Mouse (Mus musculus) intestine, embryonic 16.5 days (tissue): ENCODE measurements around the gene Vps13d. TPM values are rescaled to one million over a fixed set of nuclear protein-coding genes. Genes with fewer than 3 reads are reported as not detected.

Experiments used
- ATAC-seq: fragments of 200-750 bp; cut with Nextera tagmentation; 2 replicates; pipeline ENCODE4 v1.8.0; 2017; ENCODE audit warnings: moderate TSS enrichment, moderate library complexity
- H3K27ac ChIP-seq: fragments of 300-500 bp; sonication (generic); 2 replicates; pipeline ENCODE4 v1.5.1; 2014; ENCODE audit warnings: mild to moderate bottlenecking, low read length
- H3K27me3 ChIP-seq: fragments of 300-500 bp; sonication (generic); replicated peaks from 2 replicates; pipeline ENCODE4 v1.6.1; 2014; ENCODE audit warnings: low read length, control low read depth, mixed read lengths; ENCODE audit not compliant: control insufficient read depth, insufficient read depth
- H3K36me3 ChIP-seq: fragments of 300-500 bp; sonication (generic); 2 replicates; pipeline ENCODE4 v1.6.1; 2014; ENCODE audit warnings: low read length, control low read depth; ENCODE audit not compliant: control insufficient read depth, insufficient read depth
- H3K4me1 ChIP-seq: fragments of 300-500 bp; sonication (generic); 2 replicates; pipeline ENCODE4 v1.6.1; 2014; ENCODE audit warnings: low read length, control low read depth, mixed read lengths; ENCODE audit not compliant: control insufficient read depth, insufficient read depth
- H3K4me2 ChIP-seq: fragments of 300-500 bp; sonication (generic); 2 replicates; pipeline ENCODE4 v1.6.1; 2014; ENCODE audit warnings: low read depth, low read length, control low read depth
- H3K4me3 ChIP-seq: fragments of 300-500 bp; sonication (generic); 2 replicates; pipeline ENCODE4 v1.5.1; 2014; ENCODE audit warnings: mild to moderate bottlenecking, low read length
- H3K9ac ChIP-seq: fragments of 300-500 bp; sonication (generic); 2 replicates; pipeline ENCODE4 v1.6.1; 2014; ENCODE audit warnings: low read depth, low read length
- H3K9me3 ChIP-seq: fragments of 300-500 bp; sonication (generic); 2 replicates; pipeline ENCODE4 v1.6.1; 2016; ENCODE audit warnings: low read length, control low read depth; ENCODE audit not compliant: control insufficient read depth
- WGBS: fragments of 180-500 bp; shearing (Covaris S2); extraction: QIAGEN DNeasy Blood & Tissue Kit; methylation state at CpG from one replicate; pipeline ENCODE4 v1.1.7; 2014; 5-methylcytosine and 5-hydroxymethylcytosine counted together
- polyA plus RNA-seq: library from polyadenylated mRNA; unstranded; fragments of >200 nt; fragmentation: Nextera tagmentation; extraction: Ambion mirVana; gene quantifications from 2 replicates; pipeline ENCODE4 v1.2.1, GENCODE M21; 2015

Vps13d gene
- polyA plus RNA-seq, 1 experiment from 2014 or later, result 11.4 TPM

DNA sequence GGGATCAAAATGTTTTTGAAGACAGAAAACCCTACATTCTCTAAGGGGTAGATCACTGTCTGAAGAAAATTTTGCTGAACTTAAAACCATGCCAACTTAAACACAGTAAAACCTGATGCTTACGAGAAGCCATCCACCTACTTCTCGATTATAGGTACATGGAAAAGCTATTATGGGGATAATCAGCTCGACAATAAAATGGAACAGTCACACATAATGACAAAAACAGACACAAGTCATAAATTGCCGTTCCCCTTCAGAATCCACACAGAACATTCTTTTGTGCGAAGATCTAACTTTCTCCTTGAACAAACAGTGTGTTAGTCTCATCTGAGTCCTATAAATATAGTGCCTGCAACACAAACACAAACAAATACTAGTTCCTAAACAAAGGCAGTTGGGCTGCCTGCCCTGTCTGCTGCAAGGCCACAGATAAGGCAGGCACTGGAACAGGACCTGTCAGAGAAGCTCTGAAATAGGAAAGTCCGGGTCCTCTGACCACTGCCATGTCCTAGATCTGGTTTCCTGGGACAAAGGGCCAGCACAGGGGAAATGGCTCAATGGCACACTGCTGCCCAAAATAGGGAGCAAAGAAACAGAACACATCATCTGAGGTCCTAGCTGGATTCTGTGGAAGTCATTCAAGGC lies 153.5 kb downstream of the Vps13d start:
- 70% methylated on average over 6 of the region's 6 CpGs for WGBS
- ATAC-seq, result no peak

DNA sequence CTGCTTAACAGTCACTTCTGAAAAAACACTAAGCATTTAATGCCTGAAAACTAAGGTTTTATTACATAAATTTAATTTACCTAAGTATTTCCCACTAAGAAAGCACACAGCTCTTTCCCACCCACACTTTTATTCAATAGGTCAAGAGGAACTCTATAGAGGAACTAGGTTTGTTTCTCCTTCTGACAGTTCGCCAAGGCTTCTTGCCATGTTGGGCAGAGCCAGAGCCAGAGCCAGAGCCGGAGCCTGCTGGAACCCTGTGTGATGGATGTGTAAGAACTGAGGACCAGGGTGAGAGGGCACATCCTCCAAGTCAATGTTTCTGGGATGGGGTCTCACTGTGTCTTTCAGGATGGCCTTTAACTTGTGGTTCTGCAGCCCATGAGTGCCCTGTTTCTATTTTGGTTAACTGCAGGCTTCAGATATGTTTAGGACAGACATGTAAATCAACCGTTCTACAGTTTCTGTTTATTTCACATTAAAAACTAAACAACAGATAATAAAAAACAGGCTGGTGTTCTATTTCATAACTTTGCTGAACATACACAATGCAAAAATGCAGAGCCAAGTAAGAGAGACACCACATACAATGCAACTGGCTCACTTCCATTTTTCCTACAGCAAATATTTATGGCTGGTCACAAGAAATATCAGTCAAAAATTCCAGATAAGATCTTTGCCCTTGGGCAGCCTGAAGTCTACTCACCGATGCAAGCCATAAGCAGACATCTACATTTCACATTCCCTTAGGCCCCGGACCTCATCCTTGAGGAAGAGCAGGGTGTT lies 157.0 kb downstream of the Vps13d start:
- H3K27me3 ChIP-seq, result no peaks in the 10 kb centered on the region

More for the DNA sequence above, 153.5 kb downstream of the Vps13d start:
- no peak overlapping the region for H3K9ac ChIP-seq
- peaks cover 11% of the 10 kb centered on the region; the same call in 1 of the 2 replicates for H3K36me3 ChIP-seq
- H3K9me3 ChIP-seq, result no peaks in the 10 kb centered on the region
- peaks cover 16% of the 10 kb centered on the region for H3K4me1 ChIP-seq
- H3K4me3 ChIP-seq, result no peak overlapping the region
- H3K4me2 ChIP-seq, result no peak overlapping the region
- H3K27ac ChIP-seq, result no peak overlapping the region
- no peaks in the 10 kb centered on the region for H3K27me3 ChIP-seq

DNA sequence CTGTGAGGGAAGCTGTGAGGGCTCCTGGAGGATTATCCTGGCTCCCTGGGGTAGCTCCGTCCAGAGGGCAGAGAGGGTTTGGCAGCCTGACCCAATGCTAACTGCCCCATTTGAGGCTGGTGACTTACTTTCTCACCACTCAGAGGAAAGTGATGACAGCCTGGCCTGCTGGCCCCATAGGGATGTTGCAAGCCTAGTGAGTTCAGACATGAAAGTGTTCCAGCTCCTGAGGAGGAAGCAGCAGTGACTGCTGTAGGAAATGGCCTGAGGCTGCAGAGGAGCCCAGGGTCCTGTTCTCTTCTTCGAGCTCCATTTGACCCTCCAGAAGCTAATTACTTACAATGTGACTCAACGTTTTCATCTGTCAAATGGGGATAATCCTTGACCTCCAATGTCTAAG lies 157.8 kb downstream of the Vps13d start:
- Histone ChIP-seq H3K9me3 (no peaks in the 10 kb centered on the region), H3K36me3 (peaks cover 4% of the 10 kb centered on the region; the same call in 1 of the 2 replicates), H3K4me2 (no peak overlapping the region), H3K4me3 (no peak overlapping the region), H3K9ac (no peak overlapping the region), H3K27ac (no peak overlapping the region), H3K4me1 (peaks cover 54% of the 10 kb centered on the region), H3K27me3 (no peaks in the 10 kb centered on the region)
- ATAC-seq, result no peak
- 60% methylated on average over 3 of the region's 3 CpGs for WGBS

More for the DNA sequence above, 157.0 kb downstream of the Vps13d start:
- H3K4me2 ChIP-seq, result no peak overlapping the region
- peaks cover 46% of the 10 kb centered on the region for H3K4me1 ChIP-seq
- no peak for ATAC-seq
- no peaks in the 10 kb centered on the region for H3K9me3 ChIP-seq
- peaks cover 4% of the 10 kb centered on the region; the same call in 1 of the 2 replicates for H3K36me3 ChIP-seq
- no peak overlapping the region for H3K4me3 ChIP-seq
- 59% methylated on average over 5 of the region's 5 CpGs for WGBS
- H3K9ac ChIP-seq, result no peak overlapping the region
- peak overlapping the region; percentile 31; the same call in 1 of the 2 replicates for H3K27ac ChIP-seq

DNA sequence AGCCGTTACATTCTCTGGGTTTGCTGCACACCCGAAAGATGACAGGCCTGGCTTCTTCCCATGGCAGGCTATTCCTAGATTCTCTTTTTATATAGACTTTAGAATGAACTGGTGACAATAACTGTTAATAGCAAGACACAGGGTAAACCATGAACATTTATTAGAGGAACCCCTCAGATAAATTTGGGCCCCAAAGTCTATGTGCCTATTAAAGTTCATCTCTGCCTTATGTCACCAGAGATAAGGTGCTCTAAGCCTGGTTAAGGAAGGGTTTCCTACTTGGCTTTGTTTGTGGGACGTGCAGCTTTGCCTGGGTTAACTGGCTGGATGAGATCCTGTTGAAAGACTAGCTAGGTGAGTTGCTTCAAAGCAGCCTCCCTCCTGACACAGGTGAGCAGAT lies 159.4 kb downstream of the Vps13d start:
- H3K9ac ChIP-seq, result no peak overlapping the region
- no peaks in the 10 kb centered on the region for H3K9me3 ChIP-seq
- ATAC-seq, result no peak
- H3K27me3 ChIP-seq, result no peaks in the 10 kb centered on the region
- no peak overlapping the region for H3K4me3 ChIP-seq
- no peaks in the 10 kb centered on the region for H3K36me3 ChIP-seq
- no peak overlapping the region for H3K4me2 ChIP-seq
- 48% methylated on average over 3 of the region's 3 CpGs for WGBS
- H3K27ac ChIP-seq, result peak overlapping the region; percentile 75; the same call in 1 of the 2 replicates
- peaks cover 62% of the 10 kb centered on the region for H3K4me1 ChIP-seq

DNA sequence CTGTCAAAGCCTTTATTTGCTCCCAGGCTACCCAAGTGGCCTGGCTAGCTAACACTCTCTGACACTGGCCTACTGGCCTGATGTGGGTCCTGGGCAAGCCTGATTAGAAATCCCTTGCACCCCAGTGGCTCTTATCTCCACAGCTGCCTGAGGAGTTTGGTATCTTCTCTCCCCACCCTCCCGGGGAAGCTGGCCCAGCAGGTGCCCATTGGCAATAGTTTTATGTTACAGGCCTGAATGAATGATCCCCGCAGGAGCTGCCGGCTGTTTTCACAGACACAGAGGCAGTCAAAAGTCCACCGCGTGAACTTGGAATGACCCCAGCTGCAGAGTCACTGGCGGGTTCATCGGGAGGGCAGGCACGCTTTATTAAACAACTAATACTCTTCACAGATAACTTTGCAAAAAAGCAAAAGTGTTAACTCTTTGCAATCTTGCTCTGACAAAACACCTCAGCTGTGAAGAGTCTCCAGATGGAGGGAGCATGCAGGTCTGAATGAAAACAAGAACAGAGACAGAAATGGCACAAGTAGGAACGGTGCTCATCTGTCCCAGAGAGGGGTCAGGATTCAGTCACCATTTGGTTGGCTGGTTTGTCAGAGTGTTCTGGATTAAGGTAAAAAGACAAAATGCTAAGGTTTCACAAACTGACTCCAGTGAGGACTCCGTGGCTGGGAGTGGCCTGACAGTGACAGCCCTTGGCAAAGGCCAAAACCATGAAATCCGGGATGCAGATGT lies 160.1 kb downstream of the Vps13d start:
- no peak overlapping the region for H3K4me3 ChIP-seq
- H3K4me2 ChIP-seq, result peak overlapping the region; percentile 13; the same call in 1 of the 2 replicates
- no peaks in the 10 kb centered on the region for H3K27me3 ChIP-seq
- WGBS, result 7% methylated on average over 11 of the region's 11 CpGs
- peak overlapping the region; percentile 75 for H3K27ac ChIP-seq
- H3K36me3 ChIP-seq, result no peaks in the 10 kb centered on the region
- peaks cover 62% of the 10 kb centered on the region for H3K4me1 ChIP-seq
- no peaks in the 10 kb centered on the region for H3K9me3 ChIP-seq
- ATAC-seq, result peak; percentile 81
- no peak overlapping the region for H3K9ac ChIP-seq

DNA sequence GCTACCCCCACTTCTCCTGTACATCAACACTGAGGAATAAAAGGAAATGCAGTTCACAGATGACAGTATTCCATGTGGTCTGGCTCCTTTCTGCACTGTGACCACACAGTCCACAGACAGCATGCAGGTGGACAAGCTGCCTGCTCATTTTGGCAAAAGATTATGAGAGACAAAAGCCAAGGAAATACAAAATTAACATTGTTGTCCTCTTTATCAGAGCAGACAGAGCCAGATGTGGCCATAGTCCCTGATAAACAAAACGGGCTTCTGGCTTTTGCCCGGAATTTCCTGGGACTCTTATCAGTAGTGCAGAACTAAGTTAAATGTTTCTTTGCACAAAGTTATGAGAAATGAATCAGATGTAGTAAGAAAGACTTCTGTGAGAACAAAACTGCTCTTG lies 161.4 kb downstream of the Vps13d start:
- H3K4me3 ChIP-seq, result no peak overlapping the region
- H3K9ac ChIP-seq, result no peak overlapping the region
- H3K36me3 ChIP-seq, result no peaks in the 10 kb centered on the region
- H3K9me3 ChIP-seq, result no peaks in the 10 kb centered on the region
- ATAC-seq, result no peak
- no peak overlapping the region for H3K4me2 ChIP-seq
- peaks cover 58% of the 10 kb centered on the region for H3K4me1 ChIP-seq
- WGBS, result 9% methylated on average over 2 of the region's 2 CpGs
- peak overlapping the region; percentile 31; the same call in 1 of the 2 replicates for H3K27ac ChIP-seq
- no peaks in the 10 kb centered on the region for H3K27me3 ChIP-seq

DNA sequence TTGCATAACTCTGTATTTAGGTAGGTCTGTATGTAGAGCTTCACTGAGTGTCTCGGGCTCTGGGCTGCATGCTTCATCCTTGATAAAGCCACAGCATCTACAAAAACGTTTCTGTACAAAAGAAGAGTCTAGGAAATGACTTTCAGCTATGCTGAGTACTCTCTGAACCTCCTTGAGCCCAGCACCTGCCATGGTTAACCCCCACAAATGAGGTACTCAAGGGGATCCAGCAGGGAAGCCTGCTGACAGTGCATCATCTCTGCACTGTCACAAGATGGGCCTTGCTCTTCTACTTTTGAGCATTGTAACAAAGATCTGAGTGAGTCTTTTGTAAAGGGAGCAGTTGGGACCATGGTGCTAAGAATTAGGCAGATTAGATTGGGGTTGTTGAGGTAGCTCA lies 162.2 kb downstream of the Vps13d start:
- H3K9ac ChIP-seq, result no peak overlapping the region
- WGBS, result 75% methylated on average over 2 of the region's 2 CpGs
- H3K4me2 ChIP-seq, result no peak overlapping the region
- no peaks in the 10 kb centered on the region for H3K27me3 ChIP-seq
- H3K36me3 ChIP-seq, result no peaks in the 10 kb centered on the region
- H3K9me3 ChIP-seq, result no peaks in the 10 kb centered on the region
- H3K4me1 ChIP-seq, result peaks cover 51% of the 10 kb centered on the region
- no peak for ATAC-seq
- no peak overlapping the region for H3K4me3 ChIP-seq
- H3K27ac ChIP-seq, result no peak overlapping the region

DNA sequence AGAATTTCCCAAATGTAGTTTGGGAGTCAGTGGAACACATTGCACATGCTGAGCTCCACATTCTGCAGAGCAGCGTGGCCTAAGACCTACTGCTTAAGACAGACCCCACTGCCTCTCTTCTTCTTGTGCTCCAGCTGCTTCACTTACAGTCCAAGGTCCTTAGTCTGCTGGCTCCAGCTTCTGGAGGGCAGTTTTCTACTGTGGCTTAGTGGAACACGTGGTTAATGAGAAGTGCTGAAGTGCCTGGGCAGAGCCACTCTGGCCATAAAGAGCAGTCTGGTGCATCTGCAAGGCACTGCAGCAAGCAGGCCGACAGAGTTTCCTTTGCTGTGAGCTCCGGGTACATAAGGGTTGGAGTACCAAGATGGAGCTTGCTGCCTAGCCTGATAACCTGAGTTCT lies 163.3 kb downstream of the Vps13d start:
- peaks cover 55% of the 10 kb centered on the region for H3K4me1 ChIP-seq
- no peak overlapping the region for H3K9ac ChIP-seq
- no peaks in the 10 kb centered on the region for H3K27me3 ChIP-seq
- H3K4me2 ChIP-seq, result no peak overlapping the region
- WGBS, result 50% methylated on average over 4 of the region's 4 CpGs
- no peaks in the 10 kb centered on the region for H3K9me3 ChIP-seq
- no peak overlapping the region for H3K4me3 ChIP-seq
- peak overlapping the region; percentile 45 for H3K27ac ChIP-seq
- no peaks in the 10 kb centered on the region for H3K36me3 ChIP-seq
- ATAC-seq, result peak; percentile 66

DNA sequence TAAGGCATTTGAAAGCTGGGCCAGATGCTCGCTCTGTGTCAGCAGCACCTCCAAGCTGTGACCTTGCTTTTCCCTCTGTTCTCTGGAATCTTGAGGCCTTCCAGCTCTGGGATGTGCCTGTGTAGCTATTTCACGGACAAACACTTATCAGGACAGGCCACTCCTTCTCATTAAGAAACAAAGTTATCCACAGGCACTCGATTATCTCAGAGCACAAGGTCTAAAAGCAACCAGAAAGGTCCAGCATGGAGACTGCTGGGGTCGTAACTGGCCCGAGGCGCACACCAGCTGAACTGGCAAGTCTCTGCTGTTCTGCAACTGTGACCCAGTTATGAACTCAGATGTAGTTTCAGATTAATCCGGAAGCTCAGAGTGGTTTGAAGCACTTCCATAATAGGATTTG lies 168.4 kb downstream of the Vps13d start:
- Histone ChIP-seq H3K9me3 (no peaks in the 10 kb centered on the region), H3K4me2 (no peak overlapping the region), H3K4me1 (peaks cover 53% of the 10 kb centered on the region), H3K36me3 (no peaks in the 10 kb centered on the region), H3K4me3 (no peak overlapping the region), H3K27ac (peak overlapping the region; percentile 65), H3K9ac (peak overlapping the region; percentile 15; the same call in 1 of the 2 replicates), H3K27me3 (no peaks in the 10 kb centered on the region)
- 21% methylated on average over 7 of the region's 7 CpGs for WGBS
- peak; percentile 52 for ATAC-seq
